Mouse (Mus musculus) adrenal gland, adult (tissue): ENCODE data around the gene Cks2.
A peak's percentile ranks its signal among the peaks of the same experiment; 100 is the strongest.

Experiments used
- DNase-seq, 2 experiments: peaks; one replicate each; pipeline ENCODE4 v3.0.0; 2022 to 2023; ENCODE audit warnings: low spot score in 1 of 2; ENCODE audit not compliant: inconsistent age in 2 of 2

The Cks2 gene

DNA sequence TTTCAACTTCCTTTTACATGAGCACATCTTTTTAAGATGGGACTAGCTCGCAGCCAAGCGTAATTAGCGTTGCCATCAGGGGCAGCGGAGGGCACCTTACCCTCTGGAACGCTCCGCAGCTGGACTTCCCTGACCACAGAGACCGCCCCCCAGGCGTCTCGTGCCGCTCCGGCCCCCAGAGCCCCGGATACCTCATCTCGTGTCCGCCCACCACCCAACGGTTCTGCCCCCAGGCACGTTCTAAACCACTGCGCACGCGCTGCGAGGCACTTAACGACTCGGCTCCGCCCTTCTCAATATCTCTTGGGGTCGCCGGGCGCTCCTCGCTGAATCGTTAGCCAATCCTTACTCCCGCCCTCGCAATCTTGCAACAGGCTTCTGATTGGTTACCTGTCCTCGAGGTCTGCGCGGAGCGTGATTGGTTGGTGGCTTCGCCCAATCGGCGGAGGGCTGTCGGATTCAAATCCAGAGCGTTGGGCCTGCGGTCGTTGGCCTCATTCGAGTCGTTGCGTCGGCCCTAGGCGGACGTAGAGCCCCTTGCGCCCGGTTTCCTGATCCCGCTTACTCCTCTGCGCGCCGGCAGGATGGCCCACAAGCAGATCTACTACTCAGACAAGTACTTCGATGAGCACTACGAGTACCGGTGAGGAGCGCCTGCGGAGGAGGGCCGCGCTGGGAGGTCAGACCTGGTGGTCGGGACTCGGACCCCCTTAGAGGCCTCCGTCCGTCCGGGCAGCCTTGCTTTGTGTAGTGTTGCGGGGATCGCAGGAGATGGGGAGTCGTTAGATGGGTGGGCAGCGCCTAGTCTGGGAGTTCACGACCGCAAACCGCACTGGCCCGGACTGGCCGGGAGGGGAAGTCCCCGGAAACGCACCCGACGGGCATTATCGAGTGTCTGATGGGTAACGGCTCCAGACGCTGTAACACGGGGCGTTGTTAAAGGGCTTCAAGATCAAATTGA, at the start of gene Cks2:
Gene Cks2, plus strand, starts transcription at position 404 of the 961 bp plus-strand sequence.
- DNase-seq, result peak; percentile 97 to 99

DNA sequence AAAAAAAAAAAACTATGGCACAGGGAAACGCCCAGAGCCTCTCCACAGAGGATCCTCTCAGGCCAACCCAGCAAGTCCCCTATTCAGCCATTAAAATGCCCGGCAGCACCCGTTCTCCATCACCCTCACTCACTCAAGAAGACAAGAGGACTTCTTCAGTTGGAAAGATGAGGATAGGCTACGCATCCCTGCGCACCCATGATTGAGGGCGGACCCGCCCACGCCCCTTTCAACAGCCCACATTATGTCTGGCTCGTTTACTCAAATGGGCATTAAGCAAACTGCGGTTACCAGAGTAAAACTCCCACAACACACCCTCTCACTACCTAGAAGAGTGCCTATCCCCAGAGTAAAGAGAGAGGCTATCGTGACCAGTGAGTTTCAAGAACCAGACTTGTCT, 49.6 kb upstream of the Cks2 start:
- no peak for DNase-seq

DNA sequence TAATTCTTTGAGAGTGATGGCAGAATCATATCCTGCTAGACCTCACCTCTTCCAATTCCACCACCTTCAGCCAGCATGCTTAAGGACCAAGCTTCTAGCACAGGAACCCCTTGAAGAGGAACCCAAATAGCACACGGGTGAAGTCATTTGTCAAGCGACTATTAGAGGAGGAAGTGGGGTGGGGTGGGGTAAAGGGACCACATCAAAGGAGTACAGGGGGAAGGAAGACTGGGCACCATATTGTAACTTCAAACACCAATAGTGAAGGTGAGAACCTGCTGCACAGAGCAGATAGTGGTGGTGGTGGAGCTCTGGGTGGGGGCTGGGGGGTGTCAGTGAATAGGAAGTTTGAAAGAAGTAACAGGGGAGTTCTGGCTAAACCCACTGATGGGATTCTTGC, 47.0 kb upstream of the Cks2 start:
- no peak for DNase-seq

DNA sequence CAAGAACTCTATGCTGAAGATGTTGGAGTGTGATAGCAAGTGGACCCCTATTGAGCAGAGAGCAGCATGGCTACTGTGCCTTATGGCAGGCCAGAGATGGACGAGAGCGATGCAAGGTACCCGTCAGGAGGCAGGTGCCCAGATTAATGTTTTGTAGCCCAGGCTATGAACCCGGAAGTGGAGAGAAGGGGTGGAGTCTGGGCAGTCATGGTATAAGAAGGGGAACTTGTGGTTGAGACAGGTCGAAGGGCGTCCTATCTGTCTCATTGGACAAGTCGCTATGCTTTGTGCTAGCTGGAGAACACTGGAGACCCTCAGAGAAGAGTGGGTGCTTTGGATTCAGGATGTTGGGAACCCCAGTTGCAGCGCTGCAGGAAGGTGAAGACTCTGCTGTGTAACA, 44.9 kb upstream of the Cks2 start:
- DNase-seq, result no peak

DNA sequence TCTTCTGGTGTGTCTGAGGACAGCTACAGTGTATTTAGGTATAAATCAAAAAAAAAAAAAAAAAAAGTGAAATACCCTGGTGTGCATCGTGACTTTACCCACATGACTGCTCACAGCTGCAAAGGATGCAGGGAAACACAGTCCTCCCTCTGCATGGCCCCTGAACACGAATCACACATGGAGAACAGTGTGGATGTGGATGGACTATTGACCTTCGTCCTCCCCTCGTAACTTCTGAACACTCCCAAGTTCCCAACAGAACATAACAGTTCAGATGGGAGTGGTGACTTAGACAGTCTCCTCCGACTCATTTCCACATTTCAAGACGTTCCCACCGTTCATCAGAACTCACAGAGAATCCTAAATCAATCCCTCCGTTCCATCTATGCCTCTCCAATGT, 42.3 kb upstream of the Cks2 start:
- DNase-seq, result no peak

DNA sequence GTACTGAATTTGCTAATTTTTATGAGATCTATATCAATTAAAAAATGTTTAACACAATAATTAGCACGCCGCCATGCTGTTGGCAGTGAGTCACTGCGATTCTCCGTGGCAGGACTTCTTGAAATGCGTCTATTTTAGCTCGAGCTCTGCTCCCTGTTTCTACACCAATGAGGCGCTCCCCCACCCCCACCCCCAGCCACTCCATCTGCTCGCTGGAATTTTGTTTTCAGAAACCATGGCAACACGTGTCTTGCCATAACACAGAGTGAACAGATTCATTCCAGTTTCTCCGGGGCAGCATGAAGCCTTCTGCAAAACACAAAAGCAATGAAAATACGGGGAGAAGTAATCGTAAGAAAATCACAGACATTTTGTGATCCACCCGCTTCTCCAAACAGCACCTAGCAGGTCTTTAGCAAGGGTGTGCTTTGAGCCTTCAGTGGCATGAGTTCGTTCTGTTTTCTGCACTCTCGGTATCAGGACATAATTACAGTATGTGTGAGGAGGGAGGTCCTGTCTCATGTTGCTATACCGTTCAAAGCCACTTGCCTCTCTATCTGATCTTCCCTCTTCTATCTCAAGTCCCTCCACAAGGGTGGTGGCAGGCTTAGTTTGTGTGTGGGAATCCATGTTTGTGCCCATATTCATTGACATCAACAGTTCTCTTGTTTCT, 41.7 kb upstream of the Cks2 start:
- peak in 1 of 2 experiments; percentile 35 for DNase-seq

DNA sequence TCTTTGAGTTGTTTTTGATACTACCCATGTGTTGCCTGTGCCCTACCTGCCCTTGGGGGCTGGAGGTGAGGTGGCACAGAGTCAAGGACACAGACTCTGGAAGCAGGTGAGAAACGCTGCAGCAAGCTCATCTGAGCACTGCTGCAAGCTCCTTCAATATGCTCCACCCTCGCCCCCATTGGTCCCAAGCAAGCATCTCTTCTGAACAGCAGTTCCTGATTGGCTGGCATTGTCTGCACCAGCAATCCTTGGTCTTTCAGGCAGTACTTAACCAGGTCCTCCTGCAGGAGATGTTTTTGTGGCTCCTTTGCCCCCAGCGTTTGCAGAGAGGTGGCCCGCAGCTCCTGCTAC, 41.2 kb upstream of the Cks2 start:
- no peak for DNase-seq

DNA sequence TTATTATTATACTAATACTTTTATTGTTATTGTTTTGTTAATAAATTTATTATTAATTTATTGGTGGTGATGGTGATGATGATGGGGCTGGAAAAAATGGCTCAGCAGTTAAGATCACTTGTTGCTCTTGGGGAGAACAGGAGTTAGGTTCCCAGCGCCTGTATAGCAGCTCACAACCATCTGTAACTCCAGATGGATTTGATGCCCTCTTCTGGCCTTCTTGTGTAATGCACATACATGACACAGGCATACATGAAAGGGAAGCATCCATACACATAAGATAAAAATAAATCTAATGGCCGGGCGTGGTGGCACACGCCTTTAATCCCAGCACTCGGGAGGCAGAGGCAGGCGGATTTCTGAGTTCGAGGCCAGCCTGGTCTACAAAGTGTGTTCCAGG, 35.8 kb upstream of the Cks2 start:
- no peak for DNase-seq

DNA sequence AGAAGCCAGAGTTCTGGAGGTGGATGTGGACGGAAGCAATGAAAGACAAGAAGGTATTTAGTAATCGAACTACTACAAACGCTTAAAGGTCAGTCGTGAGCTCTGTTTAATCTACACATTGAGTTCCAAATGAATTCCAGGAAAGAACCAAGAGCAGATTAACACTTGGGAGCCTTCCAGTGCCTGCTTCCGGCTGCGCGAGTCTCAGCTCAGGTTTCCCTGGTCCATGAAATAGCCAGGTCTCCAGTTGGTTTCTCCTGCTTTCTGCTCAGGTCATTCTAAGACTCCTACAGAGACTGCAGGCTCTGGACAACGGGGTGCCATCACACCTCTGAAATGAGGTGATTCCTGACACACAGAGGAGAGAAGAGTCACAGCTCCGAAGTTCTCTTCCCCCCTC, 34.0 kb upstream of the Cks2 start:
- no peak for DNase-seq

DNA sequence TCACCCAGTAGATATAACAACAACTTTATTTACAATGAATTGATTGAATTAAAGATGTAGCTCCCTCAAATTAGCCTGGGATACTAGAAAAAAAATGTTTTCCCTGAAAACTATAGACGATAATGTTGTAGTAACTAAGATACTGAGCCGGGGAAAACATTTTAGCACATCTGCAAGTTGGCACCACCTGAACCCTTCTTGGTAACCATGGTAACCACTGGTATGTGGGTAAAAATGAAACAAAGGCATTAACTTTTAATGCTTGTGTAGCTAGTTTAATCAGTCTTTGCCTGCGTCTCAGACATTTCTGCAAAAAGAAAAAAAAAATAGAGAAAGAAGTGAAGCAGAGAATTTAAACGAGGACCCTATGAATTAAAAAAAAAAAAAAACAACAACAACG, 33.5 kb upstream of the Cks2 start:
- no peak for DNase-seq

DNA sequence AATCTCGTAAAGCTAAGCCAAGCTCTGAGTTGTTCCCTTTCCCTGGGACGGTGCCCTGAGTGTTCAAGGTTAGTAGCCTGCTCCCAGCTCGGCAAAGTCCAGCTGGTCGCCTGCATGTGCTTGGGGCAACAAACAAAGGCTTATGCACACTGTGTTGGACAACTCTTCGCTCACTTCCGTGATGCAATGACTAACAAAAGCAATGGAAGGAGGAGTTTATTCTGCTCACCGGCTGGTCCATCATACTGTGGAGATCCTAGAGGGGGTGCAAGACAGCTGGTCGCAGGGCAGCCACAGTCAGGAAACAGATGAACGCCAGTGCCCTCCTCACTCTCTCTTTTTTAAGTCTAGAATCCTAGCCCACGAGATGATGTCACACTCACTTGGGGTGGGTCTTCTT, 29.2 kb upstream of the Cks2 start:
- DNase-seq, result no peak

DNA sequence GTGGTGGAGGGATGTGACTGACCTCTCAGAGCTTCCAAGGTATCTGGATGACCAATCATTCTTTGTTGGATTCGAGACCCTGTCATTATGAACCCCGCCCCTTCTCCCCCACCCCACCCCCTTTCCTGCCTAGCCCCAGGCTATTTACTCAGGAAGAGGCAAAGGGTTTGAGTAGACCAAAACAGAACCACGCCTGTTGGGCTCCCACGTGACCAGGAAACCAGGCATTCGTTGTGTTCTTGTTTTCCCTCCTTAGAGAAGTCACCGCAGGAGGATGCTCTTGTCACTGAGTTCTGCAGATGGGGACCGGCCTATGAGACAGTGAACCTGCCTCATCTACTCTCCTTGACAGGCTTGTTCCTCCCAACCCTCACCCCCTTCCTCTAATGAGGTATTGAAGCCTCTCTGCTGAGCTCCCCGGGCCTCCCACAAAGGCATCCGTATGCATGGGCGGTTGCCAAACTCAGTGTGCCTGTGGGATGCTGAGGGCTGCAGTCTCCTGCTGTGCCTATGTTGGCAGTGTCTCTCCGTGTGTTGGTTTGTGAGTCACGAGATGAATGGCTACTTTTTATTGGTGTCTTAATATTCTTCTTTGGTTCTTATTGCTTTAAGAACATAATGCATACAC, 28.5 kb upstream of the Cks2 start:
- DNase-seq, result no peak

DNA sequence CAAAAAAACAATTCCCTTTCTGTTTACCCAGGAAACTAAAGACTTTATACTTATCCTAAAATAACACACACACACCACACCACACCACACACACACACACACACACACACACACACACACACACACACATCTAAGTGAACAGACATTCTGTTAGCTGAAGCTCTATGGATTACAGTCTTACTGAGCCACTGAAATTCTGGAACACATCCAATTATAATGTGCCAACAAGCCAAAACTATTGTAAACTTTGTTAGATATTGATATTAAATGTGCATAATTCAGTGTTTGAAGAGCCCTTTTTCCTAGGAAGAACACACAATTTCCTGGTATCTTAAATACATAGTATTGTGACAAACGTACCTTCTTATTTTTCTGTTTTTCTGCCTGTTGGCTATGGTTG, 27.7 kb upstream of the Cks2 start:
- no peak for DNase-seq

DNA sequence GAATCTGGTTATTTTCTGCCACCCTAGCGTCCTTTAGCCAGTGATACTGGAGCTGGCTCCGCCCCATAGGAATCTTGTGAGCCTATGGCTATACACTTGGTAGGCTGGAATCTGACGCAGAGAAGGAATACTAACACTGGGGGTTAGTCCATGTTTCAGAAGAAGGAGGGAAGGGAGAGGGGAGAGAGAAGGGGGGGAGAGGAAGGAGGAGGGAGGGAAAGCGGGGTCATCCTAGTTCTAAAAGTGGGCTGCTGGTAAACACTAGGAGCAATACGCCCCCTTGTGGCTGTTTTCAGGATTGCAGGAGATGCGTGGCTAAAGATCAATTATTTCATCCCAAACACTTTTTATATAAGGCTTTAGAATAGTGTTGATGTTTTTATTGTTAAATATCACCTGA, 27.2 kb upstream of the Cks2 start:
- DNase-seq, result peak in 1 of 2 experiments; percentile 83

DNA sequence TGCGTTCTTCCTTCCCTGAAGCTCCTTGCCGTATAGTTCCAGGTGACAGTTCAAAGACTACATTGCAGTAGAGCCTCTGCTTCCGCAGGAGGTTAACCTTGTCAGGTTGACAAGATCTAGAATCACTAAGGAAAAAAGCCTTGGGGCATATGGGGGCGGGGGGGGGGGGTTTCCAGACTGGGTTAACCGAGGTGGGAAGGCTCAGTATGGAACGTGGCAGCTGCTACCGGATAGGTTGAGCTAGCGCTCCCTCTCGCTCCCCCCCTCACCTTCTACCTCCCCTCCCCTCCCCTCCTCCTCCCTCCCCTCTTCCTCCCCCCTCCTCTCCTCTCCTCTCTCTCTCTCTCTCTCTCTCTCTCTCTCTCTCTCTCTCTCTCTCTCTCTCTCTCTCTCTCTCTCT, 26.4 kb upstream of the Cks2 start:
- DNase-seq, result no peak

DNA sequence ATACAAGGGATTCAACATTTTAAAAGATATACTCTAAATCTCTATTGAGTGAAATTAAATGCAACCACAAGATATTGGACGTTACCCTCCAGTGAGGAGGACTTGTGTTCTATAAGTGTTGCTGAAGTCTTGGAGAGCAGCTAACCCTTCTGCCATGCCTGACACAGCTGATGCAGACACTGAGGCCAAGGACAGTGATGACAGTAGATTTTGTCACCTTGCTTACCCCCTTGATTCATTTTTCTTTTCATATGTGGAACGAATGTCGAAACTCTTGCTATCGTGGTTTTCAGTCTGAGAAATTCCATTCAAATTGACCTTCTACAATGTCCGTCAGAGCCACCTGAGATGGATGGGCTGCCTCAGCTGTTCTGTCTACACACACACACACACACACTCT, 22.4 kb upstream of the Cks2 start:
- DNase-seq, result peak in 1 of 2 experiments; percentile 72

DNA sequence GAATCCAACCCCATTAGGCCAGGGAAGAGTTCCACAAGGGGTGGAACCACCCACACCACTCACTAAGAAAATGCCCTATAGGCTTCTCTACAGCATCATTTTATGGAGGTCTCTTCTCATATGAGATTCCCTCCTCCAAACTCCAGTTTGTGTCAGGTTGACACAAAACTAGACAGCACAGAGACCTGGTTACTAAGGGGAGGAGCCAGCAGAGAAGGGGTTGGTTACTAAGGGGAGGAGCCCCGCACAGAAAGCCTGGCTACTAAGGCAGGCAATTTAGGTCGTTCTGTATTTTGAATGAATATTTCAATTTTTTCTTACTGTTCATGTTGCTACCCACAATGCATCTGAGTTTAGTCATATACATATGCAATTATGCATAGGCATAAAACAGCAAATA, 21.4 kb upstream of the Cks2 start:
- DNase-seq, result no peak

DNA sequence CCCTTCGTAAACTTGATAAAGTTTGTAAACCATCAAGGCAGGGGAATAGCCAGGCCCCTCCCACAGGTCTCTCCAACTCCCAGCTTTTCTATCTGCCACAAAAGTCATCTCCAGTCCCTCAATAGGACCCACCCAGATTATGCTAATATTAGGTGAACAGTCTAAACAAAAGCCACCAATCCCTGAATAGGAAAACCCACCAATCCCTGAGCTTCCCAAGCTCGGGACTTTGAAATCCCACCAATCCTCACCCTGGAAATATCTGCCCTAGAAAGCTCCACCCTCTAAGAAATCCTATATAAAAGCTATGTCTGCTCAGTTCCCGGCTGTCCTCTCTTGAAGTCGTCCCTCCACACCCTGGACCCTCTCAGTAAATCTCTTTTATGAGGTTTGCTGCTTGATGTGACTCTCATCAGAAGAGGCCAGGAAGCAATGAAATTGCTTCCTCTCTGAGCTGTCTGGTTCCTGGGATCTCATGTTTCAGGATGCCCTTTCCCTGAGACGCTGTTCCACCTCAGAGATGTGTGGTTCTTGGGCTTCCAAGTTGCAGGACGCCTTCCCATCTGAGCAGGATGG, 16.7 kb upstream of the Cks2 start:
- no peak for DNase-seq

DNA sequence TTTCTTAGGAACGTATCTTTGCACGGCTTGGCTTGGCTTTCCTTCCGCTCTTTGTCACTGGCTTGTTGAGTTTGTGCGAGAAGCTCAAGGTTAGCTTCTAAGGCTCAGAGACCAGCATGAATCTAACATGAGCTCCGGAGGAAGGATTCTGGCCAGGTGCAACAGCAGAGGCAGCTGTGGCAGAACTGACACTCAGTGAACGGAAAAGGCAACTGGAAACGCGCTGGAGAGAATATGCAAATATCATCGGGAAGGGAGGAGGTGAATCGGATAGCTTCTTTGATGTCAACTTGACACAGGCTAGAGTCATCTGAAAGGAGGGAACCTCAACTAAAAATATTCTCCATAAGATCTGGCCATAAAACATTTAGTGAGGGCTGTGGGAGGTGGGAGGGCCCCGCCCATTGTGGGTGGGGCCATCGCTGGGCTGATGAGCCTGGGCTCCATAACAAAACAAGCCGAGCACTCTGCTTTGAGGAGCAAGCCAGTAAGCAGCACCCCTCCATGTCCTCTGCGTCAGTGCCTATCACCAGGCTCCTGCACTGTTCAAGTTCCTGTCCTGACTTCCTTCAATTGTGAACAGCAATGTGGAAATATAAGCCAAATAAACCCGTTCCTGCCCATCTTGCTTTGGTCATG, 13.6 kb upstream of the Cks2 start:
- no peak for DNase-seq

DNA sequence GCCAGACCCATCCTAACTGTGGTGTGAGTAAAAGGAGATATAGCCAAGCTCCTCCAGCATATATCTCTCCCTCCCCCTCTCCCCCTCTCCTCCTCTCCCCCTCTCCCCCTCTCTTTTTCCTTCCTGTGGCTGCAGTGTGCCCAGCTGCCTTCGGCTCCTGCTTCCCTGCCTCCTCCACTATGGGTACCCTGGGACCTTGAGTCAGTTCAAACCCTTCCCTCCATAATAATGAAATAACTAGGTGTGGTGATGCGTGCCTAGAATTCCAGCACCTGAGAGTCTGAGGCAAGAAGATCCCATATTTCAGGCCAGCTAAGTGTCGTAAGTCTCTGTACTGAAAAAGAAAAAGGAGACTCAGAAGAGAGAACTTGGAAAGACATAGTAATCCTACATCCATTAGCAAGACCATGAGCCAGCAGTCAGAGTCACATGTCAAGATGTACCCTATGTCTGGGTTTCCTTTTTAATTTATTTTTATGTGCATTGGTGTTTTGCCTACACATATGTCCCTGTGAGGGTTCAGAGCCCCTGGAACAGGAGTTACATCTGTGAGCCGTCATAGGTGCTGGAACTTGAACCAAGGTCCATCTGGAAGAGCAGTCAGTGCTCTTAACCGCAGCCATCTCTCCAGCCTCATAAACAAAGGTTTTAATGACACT, 12.3 kb upstream of the Cks2 start:
- DNase-seq, result no peak

DNA sequence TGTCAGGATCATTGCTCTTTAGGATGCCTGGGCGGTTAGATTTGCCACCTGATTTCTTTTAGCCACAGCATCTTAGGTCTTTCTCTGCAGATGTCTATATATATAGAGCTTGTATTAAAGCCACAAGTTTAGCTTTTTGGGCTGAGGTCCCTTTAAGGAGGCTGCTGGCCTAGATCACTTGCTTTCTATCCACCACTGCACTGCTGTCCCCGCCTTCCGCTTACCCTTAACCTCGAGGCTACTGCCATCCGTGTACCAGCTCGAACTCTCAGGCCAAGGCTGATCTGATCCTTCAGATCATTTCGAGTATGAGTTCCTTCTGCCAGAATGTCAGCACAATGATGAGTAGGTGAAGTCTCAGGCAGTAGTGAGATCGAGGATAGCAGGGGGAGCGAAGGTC, 9.6 kb upstream of the Cks2 start:
- DNase-seq, result peak in 1 of 2 experiments; percentile 53
